Mouse (Mus musculus): ENCODE results near the gene Gbf1.

GRCm38 (mm10) chr19:46305432-46306267, 153.3 kb downstream of the Gbf1 start:
- TF ChIP-seq CTCF (IDR thresholded peaks at IDR 0.05; ENCODE audit: extremely low read depth, insufficient read length, insufficient replicate concordance, low read depth, low read length) = no peak
- peak; percentile 85; the same call in 1 of the 2 replicates for TF ChIP-seq POLR2A (IDR thresholded peaks at IDR 0.05; ENCODE audit: low read depth, low read length)
